Mouse (Mus musculus) naive thymus-derived CD4-positive, alpha-beta T cell, adult 2 months (primary cell): Measurements from ENCODE around the gene Sbf2.

ENCODE experiments used
- DNase-seq: peaks from one replicate; pipeline ENCODE4 v3.0.0-alpha.2; 2011; ENCODE audit warnings: low read depth

Sbf2 gene

DNA sequence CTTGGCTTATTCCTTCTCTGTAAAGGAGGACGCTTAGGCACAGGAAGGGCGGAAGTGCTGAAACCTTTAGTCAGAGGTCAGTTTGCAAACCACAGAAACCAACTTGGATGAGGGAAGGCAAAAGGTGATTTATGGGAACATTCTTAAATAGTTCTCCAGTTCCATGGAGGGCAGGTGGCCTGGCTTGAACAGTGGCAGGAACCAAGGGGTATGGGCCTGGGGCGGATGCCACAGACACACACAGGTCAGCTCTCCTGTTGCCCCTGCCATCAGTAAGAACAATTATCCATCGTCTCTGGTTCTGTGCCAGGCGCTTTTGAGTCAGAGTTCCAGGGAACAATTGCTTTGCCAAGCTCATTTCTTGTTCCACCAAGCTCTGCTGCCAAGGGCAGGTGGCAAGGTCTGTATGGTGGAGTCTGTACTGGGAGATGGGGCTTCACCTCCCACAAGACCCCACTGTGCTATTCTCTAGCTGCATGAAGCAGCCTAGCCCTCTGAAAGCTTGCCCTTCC is 336.9 kb downstream of the Sbf2 start:
- DNase-seq, result no peak

DNA sequence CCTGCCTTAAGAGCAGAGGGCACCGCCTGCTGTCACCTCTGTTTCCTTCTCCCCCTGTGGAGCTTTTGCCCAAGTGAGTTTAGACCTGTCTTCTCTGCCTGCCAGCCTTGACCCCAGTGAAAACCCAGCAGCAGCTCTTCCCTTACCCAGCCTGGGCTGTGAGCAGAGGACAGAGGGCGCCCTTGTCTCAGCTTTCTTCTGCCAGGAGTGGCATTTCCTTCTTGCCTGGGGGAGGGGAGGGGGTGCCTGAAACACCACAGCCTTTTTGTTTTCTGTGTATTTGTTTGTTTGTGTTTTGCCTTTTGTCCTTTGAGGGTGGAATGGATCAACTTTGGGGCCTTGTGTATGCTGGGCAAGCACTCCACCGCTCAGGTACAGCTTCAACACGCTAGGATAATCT is 342.3 kb downstream of the Sbf2 start:
- DNase-seq, result no peak

DNA sequence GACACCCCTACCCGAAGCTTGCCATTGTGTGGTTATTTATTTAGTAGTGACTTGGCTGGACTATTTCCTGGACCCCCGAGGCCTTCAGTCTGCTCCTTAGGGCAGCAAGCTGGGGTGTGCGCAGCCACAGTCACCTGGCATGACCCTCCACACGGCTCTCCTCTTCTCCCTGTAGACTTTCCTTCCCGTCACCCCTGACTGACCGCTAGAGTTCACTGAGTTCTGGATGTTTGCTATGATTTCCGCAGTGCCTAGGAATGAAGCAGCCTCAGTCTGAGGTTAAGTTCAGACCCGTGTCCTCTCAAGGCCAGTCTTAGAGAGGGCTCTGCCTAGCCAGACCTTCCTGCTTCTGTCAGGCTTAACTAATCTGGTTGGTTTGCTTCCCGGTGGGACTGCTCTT is 342.9 kb downstream of the Sbf2 start:
- DNase-seq, result no peak

DNA sequence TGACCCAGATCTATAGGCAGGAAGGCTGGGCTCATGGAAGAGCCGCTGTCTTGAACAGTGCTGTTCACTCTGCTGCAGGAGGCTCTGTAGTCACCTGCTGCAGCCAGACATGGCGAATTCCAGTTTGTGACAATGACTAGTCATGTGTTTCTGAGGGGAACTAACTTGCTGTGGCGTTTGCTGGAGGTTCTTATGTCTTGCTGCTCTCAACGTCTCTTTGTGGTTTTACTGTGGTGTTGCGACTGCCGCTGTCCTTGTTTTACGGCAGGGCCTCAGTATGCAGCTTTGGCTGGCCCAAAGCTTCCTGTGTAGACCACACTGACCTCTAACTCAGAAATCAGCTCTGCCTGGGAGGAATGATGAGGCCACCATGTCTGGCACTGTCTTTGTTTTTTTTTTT is 344.3 kb downstream of the Sbf2 start:
- DNase-seq, result no peak

DNA sequence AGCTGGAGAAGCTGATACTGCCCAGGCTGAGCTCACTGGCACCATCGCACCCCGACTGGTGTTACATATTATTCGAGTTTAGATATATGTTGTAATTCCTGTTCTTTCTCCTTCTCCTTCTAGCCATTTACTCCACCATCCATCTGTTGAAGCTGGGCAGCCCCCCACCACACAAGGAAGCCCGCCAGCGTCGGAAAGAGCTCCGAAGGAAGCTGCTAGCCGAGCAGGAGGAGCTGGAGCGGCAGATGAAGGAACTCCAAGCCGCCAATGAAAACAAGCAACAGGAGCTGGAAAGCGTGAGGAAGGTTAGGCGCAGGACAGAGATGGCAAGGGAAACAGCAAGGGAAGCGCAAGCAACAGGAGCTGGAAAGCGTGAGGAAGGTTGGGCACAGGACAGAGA is 344.9 kb downstream of the Sbf2 start:
- no peak for DNase-seq

DNA sequence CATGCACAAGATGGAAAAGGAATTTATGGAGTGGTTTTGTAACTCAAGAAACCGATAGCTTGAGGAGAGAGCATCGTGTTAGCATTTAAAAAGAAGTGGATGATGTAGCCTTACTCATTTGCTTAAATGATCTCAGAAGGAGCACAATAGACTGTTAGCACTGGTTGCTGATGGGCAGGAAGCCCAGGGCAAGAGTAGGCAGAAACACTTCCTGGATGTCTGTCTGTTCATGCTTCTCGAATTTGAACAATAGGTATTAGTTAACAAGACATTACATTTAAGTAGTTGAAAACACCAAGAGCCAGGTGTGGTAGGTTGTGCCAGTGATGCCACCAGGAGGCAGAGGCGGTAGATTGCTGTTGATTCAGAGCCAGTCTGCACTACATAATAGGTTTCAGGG is 346.2 kb downstream of the Sbf2 start:
- no peak for DNase-seq

DNA sequence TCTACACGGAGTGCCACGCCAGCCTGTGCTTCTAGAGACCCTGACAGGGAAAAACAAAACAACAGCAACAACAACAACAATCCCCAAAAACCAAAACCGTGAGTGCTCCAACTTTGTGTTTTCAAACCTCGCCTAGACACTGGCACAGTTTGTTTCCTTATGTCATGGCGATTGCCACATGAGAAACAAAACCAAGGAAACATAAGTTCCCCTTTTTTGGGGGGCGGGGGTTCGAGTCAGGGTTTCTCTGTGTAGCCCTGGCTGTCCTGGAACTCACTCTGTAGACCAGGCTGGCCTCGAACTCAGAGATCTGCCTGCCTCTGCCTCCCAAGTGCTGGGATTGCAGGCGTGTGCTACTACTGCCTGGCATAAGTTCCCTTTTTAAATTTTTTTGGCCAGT is 346.7 kb downstream of the Sbf2 start:
- DNase-seq, result no peak

DNA sequence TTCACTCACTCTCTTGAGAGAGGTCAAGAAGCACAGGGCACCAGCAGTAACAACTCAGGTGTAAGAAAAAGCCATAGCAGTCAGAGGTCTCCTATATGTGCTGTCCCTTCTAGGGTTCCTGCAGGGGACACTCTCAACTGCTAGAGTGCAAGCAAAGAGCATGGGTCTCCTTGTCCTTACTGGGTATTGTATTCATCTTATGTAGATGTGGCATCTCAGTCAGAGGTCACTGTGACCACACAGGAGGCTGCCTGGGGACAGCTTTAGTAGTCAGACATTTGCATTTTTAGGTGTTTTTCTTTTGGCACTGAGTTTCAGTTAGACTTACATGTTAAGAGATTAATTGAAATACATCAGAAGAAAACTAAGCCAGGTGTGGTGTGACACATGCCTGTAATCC is 347.7 kb downstream of the Sbf2 start:
- no peak for DNase-seq

DNA sequence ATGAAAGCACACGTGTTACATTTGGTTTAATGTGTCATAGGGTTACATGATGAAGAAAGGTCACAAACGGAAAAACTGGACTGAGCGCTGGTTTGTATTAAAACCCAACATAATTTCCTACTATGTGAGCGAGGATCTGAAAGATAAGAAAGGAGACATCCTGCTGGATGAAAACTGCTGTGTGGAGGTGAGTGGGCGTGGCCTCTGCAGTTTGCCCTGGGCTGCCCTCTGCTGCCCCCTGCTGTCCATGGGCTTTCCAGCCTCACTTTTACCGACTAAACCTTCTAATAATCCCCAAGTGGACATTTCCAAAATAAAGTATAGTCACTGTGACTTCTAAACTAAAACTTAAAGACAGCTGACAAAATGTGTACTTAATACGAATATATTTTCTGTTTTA is 348.9 kb downstream of the Sbf2 start:
- DNase-seq, result peak; percentile 91

DNA sequence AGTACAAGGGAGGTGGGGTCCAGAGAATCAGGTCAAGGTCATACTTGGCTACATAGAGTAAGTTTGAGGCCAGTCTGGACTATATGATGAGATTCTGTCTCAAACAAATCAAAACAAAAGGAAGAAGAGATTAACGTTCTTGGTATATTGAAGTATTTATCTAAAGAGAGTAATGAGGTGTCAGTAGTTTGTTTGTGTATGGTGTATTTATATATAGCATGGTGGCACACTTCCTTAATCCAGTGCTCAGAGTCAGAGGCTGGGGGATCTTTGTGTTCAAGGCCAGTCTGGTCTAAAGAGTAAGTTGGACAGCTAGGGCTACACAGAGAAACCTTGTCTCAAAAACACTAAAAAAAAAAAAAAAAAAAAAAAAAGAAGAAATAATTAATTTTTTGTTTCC is 351.2 kb downstream of the Sbf2 start:
- no peak for DNase-seq

DNA sequence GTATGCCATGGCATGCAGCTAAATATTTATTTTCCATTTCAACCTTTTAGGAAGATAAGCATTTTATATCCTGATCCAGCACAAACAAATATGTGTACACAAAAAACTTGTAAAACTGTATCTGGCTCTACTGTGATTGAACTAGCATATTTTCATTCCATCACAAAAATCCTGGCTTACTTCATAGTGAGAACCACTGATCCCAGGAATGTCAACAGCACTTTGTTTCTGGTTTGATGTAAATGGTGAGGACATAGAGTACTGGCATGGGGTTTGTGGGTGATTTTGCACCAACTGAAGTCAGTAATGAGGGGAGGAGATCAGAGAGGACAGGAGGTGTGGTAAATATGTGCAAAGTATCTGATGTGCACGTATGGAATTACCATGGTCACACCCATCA is 352.1 kb downstream of the Sbf2 start:
- DNase-seq, result no peak

DNA sequence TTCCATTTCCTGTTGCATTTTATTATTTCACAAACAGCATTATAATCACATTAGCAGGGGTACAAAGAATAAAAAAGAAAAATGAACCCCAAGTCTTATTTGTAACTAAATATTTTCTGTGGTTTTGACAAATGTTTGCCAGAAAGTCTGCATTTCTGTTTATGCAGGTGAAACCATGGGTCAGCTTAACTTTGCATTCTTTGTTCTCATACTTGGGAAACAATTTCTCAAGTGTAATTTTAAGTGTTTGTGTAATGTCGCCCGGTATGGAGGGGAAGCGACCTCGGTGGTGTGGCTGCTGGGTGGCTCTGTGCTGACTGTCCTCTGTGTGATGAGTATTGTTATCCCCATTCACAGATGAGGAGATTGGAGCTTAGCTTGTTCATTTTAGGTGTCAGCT is 352.9 kb downstream of the Sbf2 start:
- DNase-seq, result no peak

DNA sequence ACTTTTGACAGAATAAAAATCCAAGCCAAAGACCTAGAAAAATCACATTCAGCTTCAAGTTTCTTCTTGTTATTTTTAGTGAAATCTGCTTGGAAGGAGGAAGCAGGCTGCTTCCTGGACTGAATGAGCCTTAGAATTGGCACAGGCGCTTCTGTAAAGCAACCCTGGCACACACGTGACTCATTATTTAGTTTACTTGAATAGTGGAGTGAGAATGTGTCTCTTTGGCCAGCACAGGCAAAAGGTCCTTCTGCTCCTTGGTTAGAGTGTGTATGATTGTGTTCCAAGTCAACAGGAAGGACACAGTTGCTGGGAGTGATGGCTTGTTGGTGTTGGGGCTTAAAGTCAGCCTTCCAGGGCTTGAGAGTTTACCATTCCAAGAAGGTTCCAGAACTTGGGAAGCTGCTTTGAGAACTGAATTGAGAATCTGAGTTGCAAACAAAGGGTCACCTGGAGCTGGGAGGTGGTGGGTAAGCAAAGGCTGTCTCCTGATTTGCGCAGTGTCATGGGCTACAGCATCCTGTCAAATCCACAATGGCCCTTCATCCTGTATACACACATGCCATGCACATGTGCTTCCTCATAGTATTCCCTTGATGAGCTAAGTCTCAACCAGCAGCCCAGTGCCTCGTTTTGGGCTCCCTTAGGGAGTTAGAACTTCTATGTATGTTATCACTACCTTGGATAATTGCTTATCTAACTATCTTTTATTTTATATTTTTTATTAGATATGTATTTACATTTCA is 354.6 kb downstream of the Sbf2 start:
- no peak for DNase-seq

DNA sequence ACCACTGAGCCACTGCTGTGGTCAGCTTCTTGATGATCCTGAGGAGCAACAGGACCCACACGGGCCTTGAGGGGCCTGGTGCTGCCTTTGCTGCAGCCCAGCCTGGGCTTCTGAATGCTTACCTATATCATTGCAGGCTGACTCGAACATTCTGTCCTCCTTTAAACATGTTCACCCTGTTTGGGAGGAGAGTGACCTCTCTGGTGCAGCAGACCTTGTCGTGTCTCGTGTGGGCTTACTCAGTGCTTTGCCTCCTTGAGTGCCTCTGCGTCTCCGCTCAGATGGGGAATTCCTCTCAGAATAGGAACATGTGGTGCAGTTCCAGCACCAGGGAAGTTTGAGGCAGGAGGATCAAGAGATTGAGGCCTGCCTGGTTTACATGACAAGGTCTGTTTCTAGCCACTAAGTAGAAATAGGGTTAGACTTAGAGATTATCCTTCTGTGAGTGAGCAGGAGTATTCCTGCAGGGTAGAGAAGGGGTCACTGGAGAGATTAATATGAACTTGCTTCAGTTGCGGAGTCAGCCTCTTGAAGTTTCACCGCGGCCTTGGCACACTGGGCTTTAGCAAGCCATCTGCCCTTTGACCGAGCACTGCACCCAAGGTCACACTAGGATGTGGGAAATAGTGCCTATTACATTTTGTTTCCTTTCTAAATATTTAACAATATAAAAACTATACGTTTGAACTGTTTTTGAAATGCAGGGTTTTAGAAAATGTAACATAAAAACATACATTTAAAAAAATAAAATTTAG is 356.3 kb downstream of the Sbf2 start:
- DNase-seq, result no peak
